Mouse (Mus musculus) myocyte (in vitro differentiated cells): ENCODE results near the gene Phf7.

Source experiments
- E2F4 ChIP-seq: IDR thresholded peaks from one replicate; pipeline ENCODE4 v1.6.1; 2011; ENCODE audit warnings: mild to moderate bottlenecking, control low read depth, moderate library complexity; ENCODE audit not compliant: insufficient read depth
- MAX ChIP-seq: IDR thresholded peaks from one replicate; pipeline ENCODE4 v1.6.1; 2011; ENCODE audit warnings: low read depth, mild to moderate bottlenecking, control low read depth
- POLR2A ChIP-seq: IDR thresholded peaks from one replicate; pipeline ENCODE4 v1.6.1; 2011; ENCODE audit warnings: low read depth, mild to moderate bottlenecking, control low read depth, moderate library complexity; ENCODE audit not compliant: insufficient read length
- POLR2AphosphoS2 ChIP-seq: IDR thresholded peaks from one replicate; pipeline ENCODE4 v1.6.1; 2011; ENCODE audit warnings: low read depth, control low read depth; ENCODE audit not compliant: insufficient read length
- TCF12 ChIP-seq: IDR thresholded peaks from one replicate; pipeline ENCODE4 v1.6.1; 2011; ENCODE audit warnings: mild to moderate bottlenecking, control low read depth; ENCODE audit not compliant: poor library complexity, insufficient read depth, severe bottlenecking
- USF1 ChIP-seq: IDR thresholded peaks from one replicate; pipeline ENCODE4 v1.6.1; 2011; ENCODE audit warnings: low read depth, mild to moderate bottlenecking, control low read depth, moderate library complexity

DNA sequence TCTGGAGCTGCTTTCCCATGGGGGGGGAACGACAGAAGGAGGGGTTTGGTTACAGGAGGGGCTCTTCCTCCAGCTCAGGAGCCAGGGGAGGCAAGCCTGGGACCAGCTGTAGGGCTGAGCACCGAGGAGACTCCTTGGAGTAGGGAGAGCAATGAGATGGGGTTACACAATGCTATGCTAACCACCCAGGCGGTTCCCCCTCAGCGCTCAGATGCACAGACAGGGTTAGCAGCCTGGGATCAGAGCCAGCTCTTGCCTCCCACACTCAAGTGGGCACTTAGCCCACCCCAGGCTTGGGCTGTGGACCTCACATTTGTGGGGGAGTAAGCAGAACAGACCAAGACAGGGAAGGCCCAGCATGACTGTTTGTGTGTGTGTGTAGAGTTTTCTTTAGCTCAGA is 24.1 kb downstream of the Phf7 start:
- TF ChIP-seq POLR2A: no peak
- no peak for TF ChIP-seq POLR2AphosphoS2
- no peak for TF ChIP-seq MAX
- no peak for TF ChIP-seq USF1
- TF ChIP-seq E2F4: no peak
- no peak for TF ChIP-seq TCF12
